Mouse (Mus musculus) left cerebral cortex, adult 9 months (tissue): Measurements from ENCODE around the gene Gm20708.
A peak's percentile ranks its signal among the peaks of the same experiment; 100 is the strongest.
"Not testable (repeated sequence)": the region's sequence is repeated elsewhere in the genome, so short reads cannot be mapped to it uniquely, and the experiment has no call there.

ENCODE experiments used
- DNase-seq, 2 experiments: peaks; one replicate each; pipeline ENCODE4 v3.0.0; 2022; ENCODE audit warnings: low spot score in 2 of 2

Gene Gm20708

GRCm38 (mm10) chr11:117832086-117832969, 22.9 kb downstream of the Gm20708 start:
- peak in 1 of 2 experiments; percentile 72 for DNase-seq

DNA sequence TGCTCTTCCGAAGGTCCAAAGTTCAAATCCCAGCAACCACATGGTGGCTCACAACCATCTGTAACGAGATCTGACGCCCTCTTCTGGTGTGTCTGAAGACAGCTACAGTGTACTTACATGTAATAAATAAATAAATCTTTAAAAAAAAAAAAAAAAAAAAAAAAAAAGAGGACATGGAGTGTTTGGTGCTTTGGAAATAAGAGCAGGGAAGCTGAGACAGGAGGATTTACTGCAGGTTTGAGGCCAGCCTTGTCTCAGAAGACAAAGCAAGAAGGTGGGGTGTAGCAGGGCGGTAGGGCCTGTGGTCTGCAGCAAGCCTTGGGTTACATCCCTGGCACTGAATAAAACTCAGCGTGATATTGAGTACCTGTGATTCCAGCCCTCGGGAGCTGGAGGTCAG, 24.0 kb downstream of the Gm20708 start:
- DNase-seq = not testable (repeated sequence)

- no peak for DNase-seq
Measured at GRCm38 (mm10) chr11:117834086-117834485, 24.6 kb downstream of the Gm20708 start.

DNA sequence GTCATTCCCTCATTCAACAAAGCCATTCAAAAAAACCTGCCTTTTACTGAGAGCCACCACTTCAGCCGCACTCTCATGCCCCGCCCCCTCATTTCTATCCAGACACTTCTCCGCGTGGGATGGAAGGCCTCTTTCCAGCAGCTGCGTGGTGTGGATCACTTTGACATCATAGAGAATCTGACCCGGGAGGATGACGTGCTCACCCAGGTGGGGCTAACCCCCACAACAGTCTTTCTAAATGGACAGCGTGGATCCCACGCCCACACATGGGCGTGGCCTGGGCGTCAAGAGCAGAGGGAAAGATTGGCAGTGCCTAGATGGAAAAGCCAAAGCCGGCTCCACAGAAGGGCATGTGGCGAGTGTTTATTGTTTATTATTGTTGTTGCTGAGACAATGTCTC, 26.8 kb downstream of the Gm20708 start:
- peak in 1 of 2 experiments; percentile 66 for DNase-seq

DNA sequence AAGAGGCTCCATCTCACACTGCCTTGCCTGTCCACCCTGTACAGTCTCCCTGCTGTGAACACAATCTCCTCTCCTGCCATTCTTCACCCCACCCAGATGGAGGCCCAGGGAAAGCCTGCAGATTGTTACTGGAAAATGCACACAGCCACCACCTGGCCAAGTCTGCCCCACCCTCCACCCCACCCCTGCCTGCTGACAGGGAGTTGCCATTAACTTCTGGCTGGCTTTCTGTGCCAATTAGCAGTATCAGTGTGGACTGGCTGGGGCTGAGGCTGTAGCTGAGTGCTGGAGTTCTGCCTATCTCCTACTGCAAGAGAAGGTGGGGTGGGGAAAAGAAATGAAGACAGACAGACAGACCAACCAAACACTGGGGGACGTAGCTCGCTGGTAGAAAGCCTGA, 29.1 kb downstream of the Gm20708 start:
- DNase-seq = no peak

DNA sequence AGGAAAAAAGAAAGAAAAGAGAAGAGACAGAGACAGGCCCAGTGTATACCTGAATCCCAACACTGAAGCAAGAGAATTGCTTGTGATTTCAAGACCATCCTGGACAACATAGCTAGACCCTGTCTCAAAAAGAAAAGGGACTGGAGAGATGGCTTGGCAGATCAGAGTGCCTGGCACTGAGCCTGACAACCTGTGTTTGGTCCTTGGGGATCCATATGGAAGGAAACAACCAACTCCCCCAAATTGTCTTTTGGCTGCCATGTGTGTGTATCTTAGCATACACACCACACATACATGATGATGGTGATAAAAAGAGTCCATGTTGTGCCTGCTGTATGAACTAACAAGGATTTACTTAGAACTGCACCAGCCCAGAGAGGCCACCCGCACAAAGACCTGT, 29.6 kb downstream of the Gm20708 start:
- DNase-seq = no peak

DNA sequence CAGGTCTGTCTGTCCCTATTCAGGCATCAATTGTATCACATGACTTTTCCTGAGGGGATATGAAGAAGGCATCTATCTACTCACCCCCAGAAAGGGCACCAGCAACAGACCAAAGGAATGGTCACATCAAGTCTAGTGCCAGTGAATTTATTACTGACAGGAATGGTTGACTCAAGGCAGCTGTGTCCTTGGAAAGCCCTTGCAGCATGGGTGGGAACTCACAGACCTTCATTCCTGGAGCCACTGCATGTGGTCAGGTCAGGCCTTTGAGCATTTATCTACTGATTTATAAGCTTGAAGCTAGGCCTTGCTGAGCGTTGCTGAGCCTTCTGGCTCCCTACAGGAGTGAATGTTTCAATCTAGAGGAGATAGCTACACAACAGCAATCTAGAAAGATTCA, 31.4 kb downstream of the Gm20708 start:
- no peak for DNase-seq

DNA sequence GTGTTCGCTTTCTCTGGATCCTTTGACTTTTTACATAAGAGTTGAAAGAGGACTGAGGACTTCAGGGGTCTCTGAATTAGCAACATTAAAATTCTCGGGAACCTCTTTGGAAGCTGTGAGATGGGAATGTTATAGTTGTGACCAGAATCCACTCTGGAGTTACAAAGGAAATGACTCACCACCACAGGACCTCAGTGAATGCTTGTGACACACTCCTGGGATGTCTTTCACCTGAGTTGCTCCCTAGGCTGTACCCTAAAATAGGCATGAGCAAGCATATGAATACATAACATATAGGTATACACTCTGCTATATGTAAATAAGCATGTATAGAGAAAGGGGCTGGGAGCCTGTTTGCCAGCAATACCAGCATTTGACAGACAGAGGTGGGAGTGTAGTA, 34.0 kb downstream of the Gm20708 start:
- no peak for DNase-seq

- no peak for DNase-seq
Measured at GRCm38 (mm10) chr11:117844997-117845396, 35.5 kb downstream of the Gm20708 start.

DNA sequence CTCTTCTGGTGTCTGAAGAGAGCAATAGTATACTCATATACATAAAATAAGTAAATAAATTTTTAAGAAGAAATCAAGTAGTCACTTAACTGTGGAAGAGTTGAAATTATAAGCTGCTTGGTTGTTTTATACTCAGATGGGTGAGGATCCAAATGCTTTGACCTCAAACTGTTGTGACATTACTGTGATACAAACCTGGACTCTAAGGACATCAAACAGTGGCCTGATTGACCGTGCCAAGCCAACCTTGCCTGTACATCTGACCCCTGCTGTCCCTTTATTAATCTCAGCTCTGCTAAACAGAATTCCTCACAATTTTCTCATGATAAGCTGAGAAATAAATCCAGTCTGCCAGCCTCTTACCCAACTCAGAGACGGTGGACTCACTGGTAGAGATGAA, 36.2 kb downstream of the Gm20708 start:
- DNase-seq = no peak

- DNase-seq = no peak
Measured at GRCm38 (mm10) chr11:117846640-117847039, 37.2 kb downstream of the Gm20708 start.

DNA sequence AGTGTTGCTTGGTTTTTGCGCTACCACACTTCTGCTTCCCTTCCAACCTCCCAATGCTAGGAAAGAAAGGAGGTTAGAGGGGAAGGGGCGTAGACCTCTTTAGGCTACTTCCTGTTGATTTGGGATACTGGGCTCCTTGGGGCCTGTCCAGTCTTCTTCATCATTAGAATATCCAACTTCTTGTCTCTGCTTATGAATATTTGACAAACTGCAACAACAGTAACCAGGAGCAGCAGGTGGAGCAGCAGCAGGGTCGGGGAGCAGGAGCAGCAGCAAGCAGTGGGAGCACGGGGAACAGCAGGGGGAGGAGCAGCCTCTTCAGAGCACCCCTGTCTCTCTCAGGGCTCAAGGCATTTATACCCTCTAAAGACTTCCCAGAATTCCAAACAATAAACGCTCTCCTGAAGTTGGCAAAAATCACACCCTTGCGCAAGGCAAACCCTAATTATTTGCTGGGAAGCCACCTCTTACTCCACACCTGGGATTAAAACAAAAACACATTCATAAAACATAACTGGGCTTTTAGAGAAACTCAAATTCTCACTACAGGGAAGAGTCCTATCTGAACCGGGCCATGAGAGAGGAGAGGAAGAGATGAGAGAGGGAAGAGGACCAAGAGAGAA, 38.2 kb downstream of the Gm20708 start:
- DNase-seq = no peak

DNA sequence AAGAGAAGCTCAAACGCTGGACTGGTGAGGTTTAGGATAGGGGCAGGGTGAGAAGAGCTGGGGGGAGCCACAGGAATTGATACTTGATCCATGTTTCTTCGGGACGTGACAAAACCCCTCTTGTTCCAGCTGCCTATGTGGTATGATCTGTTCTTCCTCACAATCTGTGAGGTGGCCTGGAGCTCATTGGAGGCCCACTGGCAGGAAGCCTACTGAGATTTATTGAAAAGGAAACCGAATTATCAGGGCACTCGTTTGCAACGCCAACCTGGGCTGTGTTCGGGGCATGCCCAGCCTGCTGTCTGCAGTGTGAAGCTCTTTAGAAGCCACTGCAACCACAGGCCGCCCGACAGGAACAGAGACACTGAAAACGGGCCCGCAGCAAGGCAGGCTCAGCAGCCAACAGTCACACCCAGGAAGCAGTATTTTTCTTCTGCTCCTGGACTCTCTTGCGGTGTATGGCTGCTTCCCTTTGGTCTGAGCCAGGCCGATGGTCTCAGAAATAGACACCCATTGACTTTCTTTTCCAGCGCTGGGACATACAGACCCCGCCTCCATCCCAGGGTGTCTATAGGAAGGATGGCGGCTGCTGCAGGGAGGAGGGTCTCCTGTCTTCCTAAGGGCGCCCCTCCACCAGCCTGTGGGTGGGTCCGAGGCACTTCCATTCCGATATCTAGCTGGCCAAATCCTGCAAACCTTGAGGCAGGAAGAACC, 39.0 kb downstream of the Gm20708 start:
- peak in 1 of 2 experiments; percentile 48 for DNase-seq

DNA sequence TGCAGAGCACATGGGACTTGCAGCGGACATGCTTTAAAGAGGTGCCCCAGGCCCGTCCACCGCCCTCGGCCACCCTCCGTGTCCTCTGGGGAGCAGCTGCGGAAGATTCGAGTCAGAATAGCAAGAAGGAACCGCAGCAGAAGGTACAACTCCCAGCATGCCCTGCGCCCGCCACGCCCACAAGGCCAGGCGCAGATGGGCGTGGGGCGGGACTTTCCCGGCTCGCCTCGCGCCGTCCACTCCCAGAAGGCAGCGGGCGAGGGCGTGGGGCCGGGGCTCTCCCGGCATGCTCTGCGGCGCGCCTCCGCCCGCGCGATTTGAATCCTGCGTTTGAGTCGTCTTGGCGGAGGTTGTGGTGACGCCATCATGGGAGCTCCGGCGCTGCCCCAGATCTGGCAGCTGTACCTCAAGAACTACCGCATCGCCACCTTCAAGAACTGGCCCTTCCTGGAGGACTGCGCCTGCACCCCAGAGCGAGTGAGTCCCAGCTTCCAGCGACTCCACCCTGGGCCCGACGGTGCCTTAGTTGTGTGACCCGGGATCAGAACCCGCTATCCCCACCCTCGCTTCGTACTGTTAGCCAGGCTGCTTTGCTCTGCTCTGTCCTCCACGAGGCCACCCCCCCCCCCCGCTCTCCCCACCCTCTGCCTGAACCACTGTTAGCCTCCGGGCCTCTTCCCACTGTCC, 39.7 kb downstream of the Gm20708 start, which contains the start of gene Birc5:
Birc5 (plus strand) TSS at position 267 of the 687 bp plus-strand sequence.
- DNase-seq = peak; percentile 88 to 94

DNA sequence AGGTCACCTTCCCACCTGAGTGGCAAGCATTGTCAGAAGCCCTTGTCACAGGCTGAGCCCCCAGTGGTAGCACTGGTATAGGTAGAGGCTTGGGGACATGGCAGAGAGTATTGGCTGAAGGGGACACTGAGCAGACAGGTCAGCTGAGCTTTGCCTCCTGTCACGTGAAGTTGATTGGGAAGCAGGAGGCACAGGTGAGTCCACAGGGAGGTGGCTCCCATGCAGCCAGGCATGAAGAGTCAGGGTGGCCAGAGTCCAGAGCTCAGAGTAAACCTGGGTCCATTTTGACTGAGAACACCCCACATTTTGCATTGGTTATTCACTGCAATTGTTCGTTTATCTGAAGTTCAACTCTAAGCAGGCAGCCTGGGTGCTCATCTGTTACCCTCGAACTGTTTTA, 43.4 kb downstream of the Gm20708 start:
- no peak for DNase-seq

GRCm38 (mm10) chr11:117854241-117854640, 44.8 kb downstream of the Gm20708 start:
- no peak for DNase-seq

DNA sequence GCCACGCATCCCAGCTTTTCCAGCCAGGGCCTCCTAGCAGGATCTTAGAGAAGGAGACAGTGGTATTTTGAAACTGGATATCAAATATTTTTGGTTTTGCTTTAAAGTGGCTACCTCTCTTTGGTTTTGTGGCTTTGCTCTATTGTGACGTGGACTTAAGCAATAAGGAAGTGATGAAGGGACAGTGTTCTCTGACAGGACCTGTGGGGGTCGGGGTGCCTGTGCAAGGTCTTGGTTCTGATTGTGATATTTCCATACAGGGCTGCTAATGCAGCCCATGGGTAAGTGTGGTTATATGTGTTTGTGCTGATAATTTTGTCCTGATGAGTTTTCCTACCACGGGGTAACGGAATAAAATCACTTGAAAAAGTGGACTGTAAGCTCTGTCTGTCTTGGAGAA, 45.9 kb downstream of the Gm20708 start:
- DNase-seq = no peak

DNA sequence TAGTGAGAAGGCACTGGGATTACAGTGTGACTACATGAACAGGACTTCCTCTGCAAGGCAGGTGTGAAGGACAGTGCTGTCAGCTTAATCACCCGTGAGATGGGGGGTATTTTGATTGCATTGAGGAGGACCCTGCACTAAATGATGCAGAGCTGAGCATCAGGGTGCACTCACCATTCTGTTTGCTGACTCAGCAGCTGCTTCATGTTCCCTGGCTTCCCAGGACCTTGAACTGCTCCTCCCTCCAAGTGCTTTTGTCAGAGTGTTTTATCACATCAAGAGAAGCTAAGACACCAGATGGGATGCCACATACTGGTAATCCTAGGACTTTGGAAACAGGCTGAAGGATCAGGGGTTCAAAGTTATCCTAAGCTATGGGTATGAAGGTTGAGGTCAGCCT, 46.5 kb downstream of the Gm20708 start:
- no peak for DNase-seq

- DNase-seq = no peak
Measured at GRCm38 (mm10) chr11:117857462-117857861, 48.0 kb downstream of the Gm20708 start.

DNA sequence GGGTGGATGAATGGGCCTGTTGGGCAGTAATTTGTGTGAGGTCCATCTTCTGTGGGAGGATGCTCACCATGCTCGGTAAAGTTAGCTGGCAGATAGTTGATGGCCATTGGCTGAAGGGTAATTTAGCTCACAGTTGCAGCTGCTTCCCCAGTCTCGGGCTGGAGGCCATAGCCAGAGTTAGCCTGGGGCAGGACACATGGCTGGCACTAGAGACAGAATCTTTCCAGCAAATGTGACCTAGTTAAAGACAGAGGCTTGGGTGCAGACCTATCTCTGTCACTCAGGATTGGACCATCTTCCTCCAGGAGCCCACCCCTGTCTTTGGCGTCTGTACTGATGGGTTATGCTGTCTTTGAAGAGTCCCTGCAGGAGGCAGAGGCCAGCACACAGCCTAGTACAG, 48.9 kb downstream of the Gm20708 start:
- no peak for DNase-seq

DNA sequence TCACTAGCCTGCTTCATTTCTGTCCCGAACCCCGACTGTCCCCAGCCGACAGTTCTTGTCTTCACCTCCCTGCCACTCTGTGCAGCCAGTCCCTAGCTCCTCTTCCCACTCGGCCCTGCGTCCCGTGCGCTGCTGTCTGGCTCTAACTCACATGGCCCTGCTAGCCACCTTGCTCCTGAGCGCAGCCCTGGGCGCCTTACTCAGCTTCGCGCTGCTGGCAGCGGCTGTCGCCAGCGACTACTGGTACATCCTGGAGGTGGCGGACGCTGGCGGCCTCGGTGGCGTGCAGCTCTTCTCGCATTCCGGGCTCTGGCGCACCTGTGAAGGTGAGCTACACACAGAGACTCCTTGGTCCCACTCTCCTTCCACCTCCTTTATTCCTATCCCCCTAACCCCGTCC, 51.1 kb downstream of the Gm20708 start, which contains the start of gene Tmem235:
Tmem235 (plus strand) TSS at position 152 of the 400 bp plus-strand sequence.
- no peak for DNase-seq
